Mouse (Mus musculus) hindbrain, postnatal 0 days (tissue): ENCODE measurements around the gene Tpd52l2. TPM values are rescaled to one million over a fixed set of nuclear protein-coding genes. Genes with fewer than 3 reads are reported as not detected.
A peak's percentile ranks its signal among the peaks of the same experiment; 100 is the strongest.

Experiments
- ATAC-seq: fragments of 200-750 bp; cut with Nextera tagmentation; 2 replicates; pipeline ENCODE4 v1.8.0; 2017; ENCODE audit warnings: mild to moderate bottlenecking, moderate TSS enrichment, moderate library complexity
- DNase-seq: peaks from one replicate; pipeline ENCODE4 v3.0.0-alpha.2; 2015; ENCODE audit warnings: low spot score
- H3K27ac ChIP-seq: fragments of 300-500 bp; sonication (generic); 2 replicates; pipeline ENCODE4 v1.5.1; 2014; ENCODE audit warnings: mild to moderate bottlenecking
- H3K27me3 ChIP-seq: fragments of 300-500 bp; sonication (generic); 2 replicates; pipeline ENCODE4 v1.6.1; 2014; ENCODE audit warnings: low read length, mixed read lengths; ENCODE audit not compliant: insufficient read depth
- H3K36me3 ChIP-seq: fragments of 300-500 bp; sonication (generic); 2 replicates; pipeline ENCODE4 v1.6.1; 2014; ENCODE audit warnings: low read length, mixed read lengths; ENCODE audit not compliant: insufficient read depth
- H3K4me1 ChIP-seq: fragments of 300-500 bp; sonication (generic); 2 replicates; pipeline ENCODE4 v1.6.1; 2014; ENCODE audit warnings: antibody characterized with exemption, low read length, mixed read lengths; ENCODE audit not compliant: insufficient read depth
- H3K4me2 ChIP-seq: fragments of 300-500 bp; sonication (generic); 2 replicates; pipeline ENCODE4 v1.6.1; 2014; ENCODE audit warnings: low read depth, mild to moderate bottlenecking, low read length, moderate library complexity, mixed read lengths
- H3K4me3 ChIP-seq: fragments of 300-500 bp; sonication (generic); 2 replicates; pipeline ENCODE4 v1.5.1; 2014; ENCODE audit warnings: low read length
- H3K9ac ChIP-seq: fragments of 300-500 bp; sonication (generic); replicated peaks from 2 replicates; pipeline ENCODE4 v1.6.1; 2014; ENCODE audit warnings: mild to moderate bottlenecking, low read length, moderate library complexity, mixed read lengths
- H3K9me3 ChIP-seq: fragments of 300-500 bp; sonication (generic); 2 replicates; pipeline ENCODE4 v1.6.1; 2016; ENCODE audit warnings: low read length, mixed read lengths
- CTCF ChIP-seq: IDR thresholded peaks from 2 replicates; pipeline ENCODE4 v1.5.1; 2016; ENCODE audit warnings: antibody characterized with exemption, control low read depth, low read depth
- WGBS: fragments of 180-500 bp; shearing (Covaris S2); extraction: QIAGEN DNeasy Blood & Tissue Kit; methylation state at CpG from one replicate; pipeline ENCODE4 v1.1.7; 2014; 5-methylcytosine and 5-hydroxymethylcytosine counted together
- polyA plus RNA-seq: library from polyadenylated mRNA; unstranded; fragments of >200 nt; fragmentation: Nextera tagmentation; extraction: Ambion mirVana; gene quantifications from 2 replicates; pipeline ENCODE4 v1.2.1, GENCODE M21; 2015
- total RNA-seq: library from RNA; depleted of rRNA; stranded (reverse); fragments of >200 nt; gene quantifications from 2 replicates; pipeline ENCODE4 v1.2.3, GENCODE M21; 2014; rRNA removed

The Tpd52l2 gene
- total RNA-seq (52.2 and 92.5 TPM in 2 replicates), polyA plus RNA-seq (127 and 128 TPM in 2 replicates)

- H3K4me3 ChIP-seq, result peak within 1 kb of the TSS; percentile 75
- peak within 1 kb of the TSS; percentile 88 for H3K27ac ChIP-seq
- H3K36me3 ChIP-seq, result peaks cover 7% of the 10 kb centered on the region
- peak within 1 kb of the TSS; percentile 87 for H3K9ac ChIP-seq
- H3K9me3 ChIP-seq, result no peaks in the 10 kb centered on the region
- WGBS, result under 1% methylated on average over 46 of the region's 46 CpGs
- no peaks in the 10 kb centered on the region for H3K4me1 ChIP-seq
- H3K4me2 ChIP-seq, result peak within 1 kb of the TSS; percentile 83
- TF ChIP-seq CTCF, result no peak
- DNase-seq, result peak; percentile 98
- H3K27me3 ChIP-seq, result no peaks in the 10 kb centered on the region
- peak; percentile 96 for ATAC-seq
Measured at GRCm38 (mm10) chr2:181496831-181497547, at the start of gene Tpd52l2. TSS of gene Tpd52l2 (plus strand) at chr2:181497142.

- H3K9me3 ChIP-seq, result no peaks in the 10 kb centered on the region
- 0 out of 2 replicates have a peak, but pooled peaks cover 4% of the 10 kb centered on the region for H3K4me1 ChIP-seq
- DNase-seq (no peak), ATAC-seq (no peak)
- no peaks in the 10 kb centered on the region for H3K36me3 ChIP-seq
- H3K4me2 ChIP-seq, result no peak overlapping the region
- no peak for TF ChIP-seq CTCF
- H3K27me3 ChIP-seq, result no peaks in the 10 kb centered on the region
- no peak overlapping the region for H3K9ac ChIP-seq
- no peak overlapping the region for H3K4me3 ChIP-seq
- WGBS, result 67% methylated on average over 4 of the region's 4 CpGs
- no peak overlapping the region for H3K27ac ChIP-seq
Measured at GRCm38 (mm10) chr2:181452181-181452580, 44.8 kb upstream of the Tpd52l2 start.

GRCm38 (mm10) chr2:181453274-181453673 lies 43.7 kb upstream of the Tpd52l2 start:
- no peaks in the 10 kb centered on the region for H3K36me3 ChIP-seq

GRCm38 (mm10) chr2:181455899-181456298 lies 41.0 kb upstream of the Tpd52l2 start:
- H3K36me3 ChIP-seq, result no peaks in the 10 kb centered on the region
- H3K4me3 ChIP-seq, result no peak overlapping the region
- H3K4me2 ChIP-seq, result no peak overlapping the region
- WGBS, result 71% methylated on average over 2 of the region's 2 CpGs
- DNase-seq (no peak), ATAC-seq (no peak)
- no peaks in the 10 kb centered on the region for H3K9me3 ChIP-seq
- H3K9ac ChIP-seq, result no peak overlapping the region
- H3K27me3 ChIP-seq, result no peaks in the 10 kb centered on the region
- 0 out of 2 replicates have a peak, but pooled peaks cover 9% of the 10 kb centered on the region for H3K4me1 ChIP-seq
- no peak for TF ChIP-seq CTCF
- H3K27ac ChIP-seq, result no peak overlapping the region

More at GRCm38 (mm10) chr2:181453274-181453673, 43.7 kb upstream of the Tpd52l2 start:
- H3K4me1 ChIP-seq, result 0 out of 2 replicates have a peak, but pooled peaks cover 4% of the 10 kb centered on the region
- H3K27ac ChIP-seq, result no peak overlapping the region
- no peak overlapping the region for H3K4me3 ChIP-seq
- no peak for TF ChIP-seq CTCF
- no peak for ATAC-seq
- no peaks in the 10 kb centered on the region for H3K27me3 ChIP-seq
- 76% methylated on average over 1 of the region's 1 CpGs for WGBS
- H3K9me3 ChIP-seq, result no peaks in the 10 kb centered on the region
- H3K4me2 ChIP-seq, result no peak overlapping the region
- no peak for DNase-seq
- no peak overlapping the region for H3K9ac ChIP-seq

GRCm38 (mm10) chr2:181457831-181458230 lies 39.1 kb upstream of the Tpd52l2 start:
- Histone ChIP-seq H3K9ac (peak overlapping the region; percentile 91; the same call in 1 of the 2 replicates), H3K27ac (no peak overlapping the region), H3K4me3 (peak overlapping the region; percentile 95), H3K4me2 (peak overlapping the region; percentile 97), H3K4me1 (0 out of 2 replicates have a peak, but pooled peaks cover 9% of the 10 kb centered on the region), H3K27me3 (no peaks in the 10 kb centered on the region), H3K9me3 (no peaks in the 10 kb centered on the region), H3K36me3 (no peaks in the 10 kb centered on the region)
- WGBS, result 1% methylated on average over 15 of the region's 15 CpGs
- no peak for TF ChIP-seq CTCF
- peak; percentile 39 for DNase-seq
- ATAC-seq, result no peak

GRCm38 (mm10) chr2:181458411-181459152 lies 38.4 kb upstream of the Tpd52l2 start:
- Histone ChIP-seq H3K27ac (peak overlapping the region; percentile 77), H3K27me3 (no peaks in the 10 kb centered on the region), H3K9ac (peak overlapping the region; percentile 91), H3K9me3 (no peaks in the 10 kb centered on the region), H3K4me2 (peak overlapping the region; percentile 97), H3K4me3 (peak overlapping the region; percentile 95), H3K36me3 (no peaks in the 10 kb centered on the region), H3K4me1 (0 out of 2 replicates have a peak, but pooled peaks cover 13% of the 10 kb centered on the region)
- no peak for TF ChIP-seq CTCF
- DNase-seq, result peak; percentile 41
- WGBS, result 1% methylated on average over 54 of the region's 72 CpGs
- no peak for ATAC-seq
